Mouse (Mus musculus) neural tube, embryonic 15.5 days (tissue): ENCODE measurements around the gene Actg2. TPM values are rescaled to one million over a fixed set of nuclear protein-coding genes. Genes with fewer than 3 reads are reported as not detected.
A peak's percentile ranks its signal among the peaks of the same experiment; 100 is the strongest.

Experiments
- ATAC-seq: fragments of 200-750 bp; cut with Nextera tagmentation; 2 replicates; pipeline ENCODE4 v1.8.0; 2017; ENCODE audit warnings: mild to moderate bottlenecking, moderate TSS enrichment, moderate library complexity; ENCODE audit not compliant: low FRiP score
- H3K27ac ChIP-seq: fragments of 300-500 bp; sonication (generic); replicated peaks from 2 replicates; pipeline ENCODE4 v1.5.1; 2015; ENCODE audit warnings: mild to moderate bottlenecking, inconsistent platforms
- H3K27me3 ChIP-seq: fragments of 300-500 bp; sonication (generic); replicated peaks from 2 replicates; pipeline ENCODE4 v1.6.1; 2015; ENCODE audit warnings: inconsistent platforms
- H3K36me3 ChIP-seq: fragments of 300-500 bp; sonication (generic); 2 replicates; pipeline ENCODE4 v1.6.1; 2015; ENCODE audit warnings: inconsistent platforms
- H3K4me1 ChIP-seq: fragments of 300-500 bp; sonication (generic); 2 replicates; pipeline ENCODE4 v1.6.1; 2015; ENCODE audit warnings: inconsistent platforms
- H3K4me2 ChIP-seq: fragments of 300-500 bp; sonication (generic); 2 replicates; pipeline ENCODE4 v1.6.1; 2015; ENCODE audit warnings: inconsistent platforms, mild to moderate bottlenecking, moderate library complexity
- H3K4me3 ChIP-seq: fragments of 300-500 bp; sonication (generic); replicated peaks from 2 replicates; pipeline ENCODE4 v1.5.1; 2015; ENCODE audit warnings: mild to moderate bottlenecking, inconsistent platforms
- H3K9ac ChIP-seq: fragments of 300-500 bp; sonication (generic); replicated peaks from 2 replicates; pipeline ENCODE4 v1.6.1; 2015; ENCODE audit warnings: mild to moderate bottlenecking, inconsistent platforms
- H3K9me3 ChIP-seq: fragments of 300-500 bp; sonication (generic); replicated peaks from 2 replicates; pipeline ENCODE4 v1.6.1; 2016; ENCODE audit warnings: inconsistent platforms
- WGBS: fragments of 180-500 bp; shearing (Covaris S2); methylation state at CpG from one replicate; pipeline ENCODE4 v1.1.7; 2015; ENCODE audit warnings: mixed read lengths; 5-methylcytosine and 5-hydroxymethylcytosine counted together
- polyA plus RNA-seq: library from polyadenylated mRNA; unstranded; fragments of >200 nt; fragmentation: Nextera tagmentation; extraction: Ambion mirVana; gene quantifications from 2 replicates; pipeline ENCODE4 v1.2.1, GENCODE M21; 2015

The Actg2 gene
- polyA plus RNA-seq, 1 experiment from 2014 or later = 2.3 TPM

DNA sequence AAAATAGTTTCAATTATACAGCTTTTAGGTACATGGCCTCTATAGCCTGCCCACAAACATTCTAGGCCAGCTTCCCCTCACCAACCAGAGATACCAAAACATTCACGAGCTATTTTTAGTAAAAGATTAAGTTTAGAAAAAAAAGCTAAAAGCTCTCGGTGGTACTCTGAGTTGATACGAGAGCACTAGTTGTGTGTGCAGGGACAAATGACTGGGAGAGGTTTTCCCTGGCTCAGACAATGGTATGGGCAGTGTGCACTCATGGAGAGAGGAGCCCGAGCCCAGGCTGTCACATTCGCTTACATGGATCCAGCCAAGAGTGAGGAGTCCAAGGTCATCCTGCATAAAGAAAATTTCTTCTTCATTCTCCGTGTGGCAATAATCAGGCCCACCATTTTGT, 19.9 kb upstream of the Actg2 start:
- 91% methylated on average over 6 of the region's 6 CpGs for WGBS
- Histone ChIP-seq H3K27ac (no peak overlapping the region), H3K36me3 (peaks cover 82% of the 10 kb centered on the region), H3K9me3 (no peaks in the 10 kb centered on the region), H3K4me2 (no peak overlapping the region), H3K27me3 (no peaks in the 10 kb centered on the region), H3K9ac (no peak overlapping the region), H3K4me1 (no peaks in the 10 kb centered on the region), H3K4me3 (no peak overlapping the region)
- no peak for ATAC-seq

DNA sequence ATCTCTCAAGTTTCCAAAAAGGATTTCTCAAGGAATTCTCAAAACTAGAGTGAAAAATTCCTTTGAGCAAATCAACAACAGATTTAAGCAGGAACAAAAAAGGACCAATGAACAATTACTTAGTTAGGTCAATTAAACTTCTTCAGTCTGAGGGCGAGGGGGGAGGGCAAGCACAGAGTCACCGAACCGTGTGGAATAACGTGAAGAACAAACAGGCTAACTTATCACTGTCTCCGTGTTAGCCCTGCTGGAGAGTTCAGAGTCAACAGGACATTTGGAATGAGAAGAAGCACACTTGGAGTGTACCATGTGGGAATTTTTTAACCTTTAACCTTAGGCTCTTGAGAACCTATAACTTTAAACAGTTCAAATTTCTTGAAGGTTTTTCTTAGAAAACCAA, 12.3 kb upstream of the Actg2 start:
- no peaks in the 10 kb centered on the region for H3K27me3 ChIP-seq
- 27% methylated on average over 5 of the region's 5 CpGs for WGBS
- H3K4me2 ChIP-seq = no peak overlapping the region
- H3K4me1 ChIP-seq = no peaks in the 10 kb centered on the region
- H3K9ac ChIP-seq = no peak overlapping the region
- no peak overlapping the region for H3K4me3 ChIP-seq
- peaks cover 44% of the 10 kb centered on the region for H3K36me3 ChIP-seq
- H3K27ac ChIP-seq = no peak overlapping the region
- H3K9me3 ChIP-seq = no peaks in the 10 kb centered on the region
- no peak for ATAC-seq

DNA sequence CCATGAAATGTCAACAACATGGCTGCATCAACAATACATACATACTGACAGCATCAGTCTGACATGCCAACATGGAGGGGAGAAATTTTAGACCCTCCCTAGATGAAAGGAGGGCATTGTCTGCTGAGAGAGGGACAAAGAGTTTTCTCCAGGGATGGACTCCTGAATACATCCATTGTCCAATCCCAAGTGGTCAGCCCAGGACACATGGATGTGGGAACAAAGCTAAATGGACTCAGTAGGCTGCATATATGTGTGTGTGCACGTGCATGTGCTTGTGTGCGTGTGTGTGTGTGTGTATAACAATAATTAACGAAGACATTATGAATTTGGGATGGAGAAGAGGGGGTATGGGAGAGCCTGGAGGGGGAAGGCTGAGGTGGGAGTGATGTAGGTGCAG, 9.7 kb upstream of the Actg2 start:
- Histone ChIP-seq H3K9me3 (no peaks in the 10 kb centered on the region), H3K9ac (no peak overlapping the region), H3K4me2 (no peak overlapping the region), H3K4me1 (no peaks in the 10 kb centered on the region; the same call in 1 of the 2 replicates), H3K4me3 (no peak overlapping the region), H3K36me3 (peaks cover 41% of the 10 kb centered on the region), H3K27me3 (no peaks in the 10 kb centered on the region), H3K27ac (no peak overlapping the region)
- ATAC-seq = no peak
- WGBS = 81% methylated on average over 3 of the region's 3 CpGs

DNA sequence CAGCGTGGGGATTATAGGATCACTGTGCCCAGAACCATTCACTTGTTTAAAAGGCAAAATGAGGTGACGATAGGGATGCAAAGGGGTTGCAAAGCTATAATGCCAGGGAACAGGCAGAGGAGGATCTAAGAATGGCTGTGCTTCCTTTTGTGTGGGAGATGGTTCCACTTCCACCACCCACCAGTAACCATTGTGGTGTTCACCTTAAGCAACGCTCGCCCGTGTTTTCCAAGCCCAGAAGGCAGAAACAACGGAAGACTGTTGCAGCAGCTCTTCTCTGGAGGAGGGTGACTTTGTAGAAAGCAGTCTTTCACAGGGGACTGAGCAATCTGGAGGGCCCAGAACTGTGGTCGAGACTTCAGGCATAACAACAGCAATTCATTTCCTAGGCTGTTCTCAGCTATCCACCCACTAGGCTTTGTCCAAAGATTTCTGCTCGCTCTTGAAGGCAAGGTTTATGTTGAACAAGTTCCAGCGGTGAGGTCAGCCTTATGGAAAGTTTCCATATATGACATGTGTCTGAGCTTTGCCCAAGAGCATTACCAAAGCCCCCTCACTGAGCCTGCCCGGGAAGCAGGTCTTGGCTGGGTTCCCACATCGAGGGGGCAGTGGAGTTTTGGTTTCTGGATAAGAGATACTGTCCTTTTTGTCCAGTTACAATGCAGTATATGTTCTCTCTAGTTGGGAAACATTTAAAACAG, 5.8 kb upstream of the Actg2 start:
- no peak for ATAC-seq
- H3K27ac ChIP-seq = no peak overlapping the region
- peaks cover 9% of the 10 kb centered on the region; the same call in 1 of the 2 replicates for H3K4me1 ChIP-seq
- no peak overlapping the region for H3K4me3 ChIP-seq
- 77% methylated on average over 11 of the region's 11 CpGs for WGBS
- H3K36me3 ChIP-seq = peaks cover 32% of the 10 kb centered on the region
- no peaks in the 10 kb centered on the region for H3K9me3 ChIP-seq
- no peaks in the 10 kb centered on the region for H3K27me3 ChIP-seq
- no peak overlapping the region for H3K9ac ChIP-seq
- H3K4me2 ChIP-seq = no peak overlapping the region

DNA sequence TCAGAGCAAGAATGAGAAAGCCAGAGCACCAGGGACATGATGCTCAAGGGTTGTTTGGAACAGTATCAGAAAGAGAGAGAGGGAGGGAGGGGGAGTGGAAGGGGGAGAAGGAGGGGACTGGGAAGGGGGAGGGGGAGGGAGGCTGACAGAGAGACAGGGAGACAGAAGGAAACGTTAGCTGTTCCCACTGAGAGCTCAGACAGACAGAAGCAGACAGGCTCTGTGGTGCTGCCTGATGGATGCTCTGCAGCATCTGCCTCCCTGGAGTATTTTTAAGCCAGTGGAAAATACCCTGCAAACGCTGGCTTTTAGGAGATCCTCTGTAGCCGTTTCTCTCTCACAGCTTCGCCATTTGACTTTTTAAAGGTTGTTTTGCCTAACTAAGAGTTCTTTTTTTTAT, 4.0 kb upstream of the Actg2 start:
- H3K4me1 ChIP-seq = peaks cover 9% of the 10 kb centered on the region; the same call in 1 of the 2 replicates
- ATAC-seq = no peak
- no peak overlapping the region for H3K4me3 ChIP-seq
- no peak overlapping the region for H3K4me2 ChIP-seq
- H3K9me3 ChIP-seq = no peaks in the 10 kb centered on the region
- H3K27ac ChIP-seq = no peak overlapping the region; the same call in 1 of the 2 replicates
- no peaks in the 10 kb centered on the region for H3K27me3 ChIP-seq
- peaks cover 23% of the 10 kb centered on the region for H3K36me3 ChIP-seq
- no peak overlapping the region for H3K9ac ChIP-seq
- WGBS = 35% methylated on average over 4 of the region's 4 CpGs

DNA sequence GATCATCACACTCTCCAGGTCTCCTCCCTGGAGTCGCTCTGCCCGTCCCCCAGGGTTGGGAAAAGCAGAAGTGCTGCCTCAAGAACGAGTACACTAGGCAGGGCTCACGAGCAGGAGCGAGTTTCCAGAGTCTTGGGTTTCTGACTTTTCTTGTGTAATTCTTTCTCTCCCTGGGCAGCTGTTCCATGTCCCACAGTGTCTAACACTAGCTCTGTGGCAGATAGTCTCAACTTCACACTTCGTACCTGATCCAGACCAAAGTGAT, 662 bp upstream of the Actg2 start:
- WGBS = 48% methylated on average over 6 of the region's 6 CpGs
- H3K27me3 ChIP-seq = no peaks in the 10 kb centered on the region
- H3K9me3 ChIP-seq = no peaks in the 10 kb centered on the region
- H3K36me3 ChIP-seq = peaks cover 3% of the 10 kb centered on the region; the same call in 1 of the 2 replicates
- no peak overlapping the region for H3K9ac ChIP-seq
- 0 out of 2 replicates have a peak overlapping the region, but pooled peaks have one; percentile 5 for H3K27ac ChIP-seq
- no peak overlapping the region for H3K4me2 ChIP-seq
- no peak for ATAC-seq
- H3K4me3 ChIP-seq = no peak overlapping the region
- peaks cover 9% of the 10 kb centered on the region; the same call in 1 of the 2 replicates for H3K4me1 ChIP-seq

DNA sequence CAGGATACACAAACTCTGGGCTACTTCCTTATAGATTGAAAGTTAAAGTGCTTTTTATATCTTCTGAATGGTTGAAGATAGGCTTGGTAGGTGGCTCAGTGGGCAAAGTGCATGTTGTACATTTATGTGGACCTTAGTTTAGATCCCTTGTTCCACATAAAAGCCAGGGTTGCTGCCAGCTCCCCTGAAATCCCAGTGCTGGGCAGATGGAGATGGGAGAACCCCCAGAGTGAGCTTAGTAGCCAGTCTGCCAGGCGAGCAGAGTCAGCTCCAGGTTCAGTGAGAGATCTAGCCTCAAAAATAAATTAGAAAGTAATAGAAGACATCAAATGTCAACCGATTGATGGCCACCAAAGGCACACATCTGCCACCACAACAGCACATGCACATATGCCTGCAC, 3.5 kb downstream of the Actg2 start:
- H3K4me2 ChIP-seq = no peak overlapping the region
- H3K9me3 ChIP-seq = no peaks in the 10 kb centered on the region
- no peak overlapping the region for H3K27ac ChIP-seq
- H3K9ac ChIP-seq = no peak overlapping the region
- no peaks in the 10 kb centered on the region for H3K27me3 ChIP-seq
- H3K36me3 ChIP-seq = no peaks in the 10 kb centered on the region
- no peaks in the 10 kb centered on the region for H3K4me1 ChIP-seq
- no peak overlapping the region for H3K4me3 ChIP-seq
- WGBS = 78% methylated on average over 2 of the region's 2 CpGs
- ATAC-seq = no peak

DNA sequence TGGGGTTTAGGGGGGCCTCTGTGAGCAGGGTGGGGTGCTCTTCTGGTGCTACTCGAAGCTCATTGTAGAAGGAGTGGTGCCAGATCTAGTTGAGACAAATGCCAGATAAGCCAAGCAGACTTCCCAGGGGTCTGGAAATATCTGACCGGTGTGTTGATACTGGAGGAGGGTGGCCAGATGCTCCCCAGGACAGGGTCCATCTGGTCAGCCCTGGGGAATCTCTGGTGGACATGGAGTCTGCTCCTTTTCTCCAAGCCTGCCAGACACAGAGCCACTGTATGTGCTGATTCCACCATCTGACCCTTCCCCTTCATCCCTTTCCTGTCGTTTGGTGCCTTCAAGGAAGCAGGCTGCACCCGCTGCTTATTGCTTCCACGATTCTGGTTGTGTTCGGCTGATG, 12.9 kb downstream of the Actg2 start:
- no peak overlapping the region for H3K27ac ChIP-seq
- WGBS = 73% methylated on average over 6 of the region's 6 CpGs
- no peaks in the 10 kb centered on the region for H3K27me3 ChIP-seq
- no peak overlapping the region for H3K4me3 ChIP-seq
- no peak overlapping the region for H3K9ac ChIP-seq
- ATAC-seq = no peak
- no peaks in the 10 kb centered on the region for H3K9me3 ChIP-seq
- H3K4me1 ChIP-seq = no peaks in the 10 kb centered on the region
- H3K4me2 ChIP-seq = no peak overlapping the region
- H3K36me3 ChIP-seq = no peaks in the 10 kb centered on the region

DNA sequence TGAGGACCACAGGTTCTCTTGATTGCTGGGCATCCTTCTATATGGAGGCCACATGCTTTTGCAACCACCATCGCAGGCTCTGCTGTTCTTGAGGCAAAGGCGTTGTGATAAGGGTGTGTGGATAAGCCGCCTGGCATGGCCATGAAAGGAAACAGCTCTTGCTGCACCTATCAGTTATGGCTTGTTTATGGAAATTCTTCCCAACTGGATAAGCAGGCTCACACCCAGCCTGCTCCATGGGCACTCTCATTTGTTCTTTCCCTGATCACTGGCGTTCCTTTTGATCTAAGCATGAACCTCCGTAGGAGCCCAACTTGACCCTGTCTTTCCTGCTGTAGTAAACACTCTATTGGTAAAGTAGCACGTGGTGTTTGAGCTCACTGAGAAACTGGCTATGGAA, 14.3 kb downstream of the Actg2 start:
- H3K4me1 ChIP-seq = no peaks in the 10 kb centered on the region
- no peaks in the 10 kb centered on the region for H3K27me3 ChIP-seq
- H3K9me3 ChIP-seq = no peaks in the 10 kb centered on the region
- WGBS = 76% methylated on average over 6 of the region's 6 CpGs
- H3K36me3 ChIP-seq = no peaks in the 10 kb centered on the region
- H3K27ac ChIP-seq = no peak overlapping the region
- H3K4me2 ChIP-seq = no peak overlapping the region
- H3K4me3 ChIP-seq = no peak overlapping the region
- H3K9ac ChIP-seq = no peak overlapping the region
- no peak for ATAC-seq

DNA sequence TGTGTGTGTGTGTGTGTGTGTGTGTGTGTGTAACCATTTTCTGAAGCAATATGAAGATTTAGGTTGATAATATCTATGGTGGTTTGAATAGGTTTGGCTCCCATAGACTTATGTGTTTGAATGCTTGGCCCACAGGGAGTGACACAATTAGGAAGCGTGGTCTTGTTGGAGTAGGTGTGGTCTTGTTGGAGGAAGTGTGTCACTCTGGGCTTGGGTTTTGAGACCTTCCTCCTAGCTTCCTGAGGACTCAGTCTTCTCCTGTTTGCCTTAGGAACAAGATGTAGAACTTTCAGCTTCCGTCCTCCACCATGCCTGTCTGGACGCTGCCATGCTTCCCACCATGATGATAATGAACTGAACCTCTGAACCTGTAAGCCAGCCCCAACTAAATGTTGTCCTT, 17.4 kb downstream of the Actg2 start:
- Histone ChIP-seq H3K4me2 (no peak overlapping the region), H3K4me1 (no peaks in the 10 kb centered on the region), H3K27ac (no peak overlapping the region), H3K27me3 (no peaks in the 10 kb centered on the region), H3K4me3 (no peak overlapping the region), H3K36me3 (no peaks in the 10 kb centered on the region), H3K9ac (no peak overlapping the region), H3K9me3 (no peaks in the 10 kb centered on the region)
- no peak for ATAC-seq
- 88% methylated on average over 3 of the region's 3 CpGs for WGBS

DNA sequence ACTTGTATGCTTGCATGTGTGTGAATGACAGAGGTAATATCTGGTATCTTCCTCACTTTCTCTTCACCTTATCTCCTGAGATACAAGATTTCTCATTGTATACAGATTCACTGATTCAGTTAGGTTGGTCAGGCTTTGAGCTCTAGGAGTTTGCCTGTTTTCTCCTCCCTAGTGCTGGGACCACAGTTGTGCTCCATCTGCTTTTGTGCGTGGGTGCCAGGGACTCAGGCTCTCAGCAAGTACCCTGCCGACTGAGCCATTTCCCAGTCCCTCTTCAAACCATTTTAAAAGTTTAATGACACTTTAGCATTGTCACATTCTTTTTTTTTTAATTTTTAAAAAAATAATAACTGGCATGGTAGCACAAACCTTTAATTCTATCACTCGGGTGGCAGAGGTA, 20.9 kb downstream of the Actg2 start:
- Histone ChIP-seq H3K9ac (no peak overlapping the region), H3K27ac (no peak overlapping the region), H3K9me3 (no peaks in the 10 kb centered on the region), H3K27me3 (no peaks in the 10 kb centered on the region), H3K4me2 (no peak overlapping the region), H3K36me3 (no peaks in the 10 kb centered on the region), H3K4me1 (no peaks in the 10 kb centered on the region), H3K4me3 (no peak overlapping the region)
- ATAC-seq = no peak
- WGBS = 82% methylated on average over 3 of the region's 3 CpGs

DNA sequence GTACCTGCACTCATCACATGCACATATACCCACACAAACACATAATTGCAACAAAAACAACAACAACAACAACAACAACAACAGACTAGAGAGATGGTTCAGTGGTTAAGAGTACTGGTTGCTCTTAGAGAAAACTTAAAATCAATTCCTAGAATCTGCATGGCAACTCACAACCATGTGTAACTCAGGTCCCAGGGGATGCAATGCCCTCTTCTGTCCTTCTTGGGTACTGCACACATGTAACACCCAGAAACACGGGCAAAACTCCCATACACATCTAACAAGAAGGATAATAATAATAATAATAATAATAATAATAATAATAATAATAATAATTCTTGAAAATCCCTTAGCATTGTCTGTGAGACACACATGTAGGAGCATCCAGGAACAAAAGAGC, 23.6 kb downstream of the Actg2 start:
- Histone ChIP-seq H3K9me3 (no peaks in the 10 kb centered on the region), H3K27ac (no peak overlapping the region), H3K27me3 (no peaks in the 10 kb centered on the region), H3K4me1 (peaks cover 4% of the 10 kb centered on the region), H3K36me3 (no peaks in the 10 kb centered on the region), H3K9ac (no peak overlapping the region), H3K4me3 (no peak overlapping the region), H3K4me2 (no peak overlapping the region)
- 21% methylated on average over 1 of the region's 1 CpGs for WGBS
- ATAC-seq = no peak

DNA sequence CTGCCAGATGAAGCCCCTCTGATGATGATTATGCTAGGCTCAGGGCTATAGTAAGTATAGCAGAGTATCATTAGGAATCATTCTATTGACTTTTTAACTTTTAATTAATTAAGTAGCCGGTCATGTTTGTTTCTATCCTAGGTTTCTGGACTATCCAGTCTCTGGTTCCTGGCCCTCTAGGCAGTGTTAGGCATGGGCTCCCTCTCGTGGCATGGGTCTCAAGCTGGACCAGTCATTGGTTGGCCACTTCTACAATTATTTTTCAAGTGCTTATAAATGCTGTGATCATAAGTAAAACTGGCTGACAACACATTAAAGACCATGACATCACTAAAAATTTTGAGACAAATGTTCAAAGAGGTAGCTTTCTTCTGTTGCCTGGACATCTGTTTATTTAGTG, 25.9 kb downstream of the Actg2 start:
- Histone ChIP-seq H3K27ac (no peak overlapping the region), H3K36me3 (no peaks in the 10 kb centered on the region), H3K4me2 (no peak overlapping the region), H3K4me1 (peaks cover 17% of the 10 kb centered on the region), H3K9ac (no peak overlapping the region), H3K27me3 (no peaks in the 10 kb centered on the region), H3K4me3 (no peak overlapping the region), H3K9me3 (no peaks in the 10 kb centered on the region)
- WGBS = 65% methylated on average over 2 of the region's 2 CpGs
- ATAC-seq = no peak
